Mouse (Mus musculus): Measurements from ENCODE around the gene Acadvl.

DNA sequence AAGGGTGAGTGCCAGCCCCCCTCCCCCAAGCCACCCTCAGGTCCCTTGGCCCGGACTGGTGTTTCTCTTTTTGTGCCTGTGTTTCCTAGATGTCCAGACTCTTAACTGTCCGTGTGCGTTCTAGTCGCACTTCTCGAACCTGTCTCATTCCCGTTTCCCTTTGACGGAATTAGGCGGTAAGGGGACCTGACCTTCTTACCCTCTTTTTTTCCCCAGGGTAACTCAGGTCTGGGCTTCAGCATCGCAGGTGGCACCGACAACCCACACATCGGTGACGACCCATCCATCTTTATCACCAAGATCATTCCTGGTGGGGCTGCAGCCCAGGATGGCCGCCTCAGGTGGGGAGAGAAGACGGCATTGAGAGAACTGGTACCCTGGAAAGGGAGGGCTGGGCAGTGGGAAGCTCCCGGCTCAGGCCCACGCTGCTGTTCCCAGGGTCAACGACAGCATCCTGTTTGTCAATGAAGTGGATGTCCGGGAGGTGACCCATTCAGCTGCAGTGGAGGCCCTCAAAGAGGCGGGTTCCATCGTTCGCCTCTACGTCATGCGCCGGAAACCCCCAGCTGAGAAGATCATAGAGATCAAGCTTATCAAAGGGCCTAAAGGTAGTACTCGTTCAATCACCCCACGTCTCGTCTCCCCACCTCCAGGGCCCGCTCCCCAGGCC, 15.6 kb upstream of the Acadvl start:
- TF ChIP-seq CTCF (conservative IDR thresholded peaks at IDR 0.05; ENCODE audit: low read length) (no peak), NANOG (IDR thresholded peaks at IDR 0.05; ENCODE audit: borderline replicate concordance, low read length) (no peak), POU5F1 (IDR thresholded peaks at IDR 0.05; ENCODE audit: borderline replicate concordance, low read length) (no peak)
